Mouse (Mus musculus): ENCODE results near the gene Mpg.

Mpg gene

GRCm38 (mm10) chr11:32230220-32230619 is 3.9 kb downstream of the Mpg start:
- in situ Hi-C loops (cut with MboI, MseI) = no loop called here

DNA sequence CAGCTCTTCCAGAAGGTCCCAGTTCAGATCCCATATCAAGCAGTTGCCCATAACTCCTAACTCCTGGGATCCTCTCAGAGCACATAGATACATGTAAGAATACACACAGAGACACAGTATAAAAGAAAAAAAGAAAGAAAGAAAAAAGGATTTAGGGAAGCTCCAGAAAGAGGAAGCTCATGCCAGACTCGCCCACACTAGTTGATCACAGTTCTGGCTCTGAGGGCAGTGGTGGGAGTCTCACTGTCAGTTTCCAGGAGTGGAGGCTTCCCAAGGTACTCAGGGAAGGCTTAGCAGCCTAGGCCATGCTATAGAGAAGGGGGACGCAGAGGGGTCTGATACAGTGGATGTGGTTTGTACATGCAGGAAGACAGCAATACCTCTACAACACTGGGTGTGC is 4.8 kb downstream of the Mpg start:
- in situ Hi-C loops (cut with MboI, MseI) = no loop called here

GRCm38 (mm10) chr11:32232848-32233247 is 6.5 kb downstream of the Mpg start:
- in situ Hi-C loops (cut with MboI, MseI) = no loop called here

DNA sequence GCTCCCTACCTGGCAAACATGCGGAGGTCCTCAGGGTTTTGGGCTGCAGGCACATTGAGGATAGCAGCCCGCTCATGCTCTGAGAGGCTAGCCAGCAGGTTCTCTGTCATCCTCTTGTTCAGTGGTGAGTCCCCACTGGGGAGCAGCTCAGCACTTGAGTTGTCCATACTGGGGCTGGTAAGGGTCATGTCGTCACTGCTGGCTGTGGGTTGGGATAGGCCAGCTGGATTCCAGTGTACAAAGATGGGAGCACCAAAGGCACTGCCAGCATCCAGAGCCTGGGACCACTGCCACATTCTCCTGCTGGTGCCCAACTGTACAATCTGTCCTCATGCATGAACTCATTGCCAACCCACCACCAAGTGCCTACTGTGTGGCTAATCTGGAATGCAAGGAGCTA is 7.6 kb downstream of the Mpg start:
- in situ Hi-C loops (cut with MboI, MseI) = no loop called here

DNA sequence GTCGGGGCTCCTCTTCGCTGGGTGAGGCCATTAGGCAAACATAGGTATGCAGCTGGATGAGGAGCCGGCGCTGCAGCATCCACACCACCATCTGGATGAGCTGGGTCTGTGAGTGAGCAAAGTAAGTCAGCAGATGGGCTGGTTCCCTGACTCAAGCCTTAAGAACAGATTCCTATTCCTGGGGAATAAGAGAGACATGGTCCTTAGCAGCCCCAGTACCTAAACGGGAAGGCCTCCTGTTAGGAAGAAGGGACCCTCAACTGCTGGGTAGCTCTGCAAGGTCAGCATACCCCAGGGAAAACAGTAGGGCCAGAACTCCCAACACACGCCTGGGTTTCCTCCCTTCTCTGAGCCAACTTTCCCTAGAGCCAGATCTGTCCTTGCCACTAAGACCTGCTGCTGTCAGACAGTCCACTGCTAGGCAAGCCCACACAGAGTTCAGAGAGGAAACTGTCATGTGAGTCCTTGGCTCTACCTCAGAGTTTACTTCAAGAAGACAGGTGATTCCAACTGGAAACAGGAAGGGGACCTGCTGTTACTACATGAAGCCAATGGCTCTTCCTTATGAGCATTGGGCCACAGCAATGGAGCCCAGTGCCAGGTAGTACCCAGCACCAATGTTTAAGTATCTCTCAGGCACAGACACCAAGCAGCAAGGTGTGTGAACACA is 8.6 kb downstream of the Mpg start:
- in situ Hi-C loops (cut with MboI, MseI) = no loop called here

DNA sequence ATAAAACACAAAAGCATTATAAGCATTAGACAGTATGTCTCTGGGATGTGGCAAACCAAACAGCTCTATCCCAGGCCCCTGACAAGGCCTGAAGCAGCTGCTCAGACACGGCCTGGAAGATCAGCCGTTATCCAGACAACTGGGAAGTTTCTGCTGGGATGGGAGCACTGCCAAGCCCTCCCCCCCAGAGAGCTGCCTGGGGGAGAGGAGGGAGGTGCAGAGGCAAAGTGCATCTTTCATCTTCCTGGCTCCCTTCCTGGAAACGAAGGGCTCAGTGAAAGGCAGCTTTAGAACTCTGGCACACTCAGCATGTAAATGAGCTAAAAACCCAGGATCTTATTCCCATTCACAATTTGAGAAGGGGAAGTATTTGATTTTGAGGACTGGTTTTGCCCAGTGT is 9.3 kb downstream of the Mpg start:
- in situ Hi-C loops (cut with MboI, MseI) = no loop called here

GRCm38 (mm10) chr11:32236132-32236531 is 9.8 kb downstream of the Mpg start:
- in situ Hi-C loops (cut with MboI, MseI) = no loop called here

- in situ Hi-C loops (cut with MboI, MseI) = no loop called here
These were observed 10.6 kb downstream of the Mpg start for GRCm38 (mm10) chr11:32236712-32237410.

DNA sequence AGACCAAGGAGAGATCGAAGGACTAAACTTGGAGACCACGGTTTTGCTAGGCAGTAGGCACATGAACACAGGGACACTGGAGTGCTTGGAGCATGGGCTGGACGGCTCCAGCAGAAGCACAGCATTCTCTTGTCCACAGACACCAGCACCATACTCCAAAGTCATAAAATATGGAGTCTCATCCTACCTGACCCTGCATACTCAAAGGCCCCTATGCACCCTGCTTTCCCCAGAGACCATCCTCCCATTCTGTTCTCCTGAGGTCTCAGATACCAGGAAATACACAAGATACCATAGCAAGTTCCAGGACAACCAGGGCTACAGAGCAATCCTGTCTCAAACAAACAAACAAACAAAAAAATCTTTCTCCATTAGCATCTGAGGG is 11.1 kb downstream of the Mpg start:
- in situ Hi-C loops (cut with MboI, MseI) = no loop called here

- in situ Hi-C loops (cut with MboI, MseI) = no loop called here
These were observed 12.0 kb downstream of the Mpg start for GRCm38 (mm10) chr11:32238093-32238860.

GRCm38 (mm10) chr11:32241391-32241790 is 15.1 kb downstream of the Mpg start:
- in situ Hi-C loops (cut with MboI, MseI) = no loop called here

GRCm38 (mm10) chr11:32242209-32242608 is 15.9 kb downstream of the Mpg start:
- in situ Hi-C loops (cut with MboI, MseI) = no loop called here

DNA sequence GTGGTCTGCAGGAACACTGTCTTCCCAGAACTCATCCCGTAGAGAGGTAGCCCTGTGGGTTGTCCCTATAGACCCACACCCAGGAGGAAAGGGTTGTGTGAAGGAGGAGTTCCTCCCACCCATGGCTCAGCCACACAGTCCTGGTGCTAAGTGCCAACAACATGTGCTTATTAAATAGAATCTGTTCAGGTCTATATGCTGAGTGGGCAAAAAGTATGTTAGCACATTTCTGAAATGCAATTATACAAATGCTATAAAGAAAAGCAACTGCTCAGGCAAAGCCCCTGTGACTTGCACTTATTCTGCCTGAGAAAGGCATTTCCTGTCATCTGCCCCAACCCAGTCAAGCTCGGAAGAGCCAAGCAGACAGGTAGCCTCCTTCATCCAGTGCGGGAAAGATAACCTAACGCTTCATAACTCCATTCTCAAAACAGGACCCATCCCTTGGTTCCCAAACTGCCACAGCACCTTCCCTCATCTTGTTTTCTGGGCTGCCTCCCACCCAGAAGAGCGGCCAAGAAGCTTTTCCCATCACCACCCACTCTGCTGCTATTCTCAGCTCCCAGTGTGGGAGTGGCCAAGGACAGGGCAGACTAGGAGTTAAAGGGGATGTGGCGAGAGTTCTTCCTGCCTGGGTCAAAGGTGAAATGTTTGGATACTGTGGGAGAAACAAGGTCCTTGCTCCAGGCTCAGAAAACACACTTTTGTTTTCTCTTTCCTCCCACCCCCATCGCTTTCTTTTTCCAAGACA is 17.1 kb downstream of the Mpg start:
- in situ Hi-C loops (cut with MboI, MseI) = no loop called here

GRCm38 (mm10) chr11:32244064-32244463 is 17.8 kb downstream of the Mpg start:
- in situ Hi-C loops (cut with MboI, MseI) = no loop called here

DNA sequence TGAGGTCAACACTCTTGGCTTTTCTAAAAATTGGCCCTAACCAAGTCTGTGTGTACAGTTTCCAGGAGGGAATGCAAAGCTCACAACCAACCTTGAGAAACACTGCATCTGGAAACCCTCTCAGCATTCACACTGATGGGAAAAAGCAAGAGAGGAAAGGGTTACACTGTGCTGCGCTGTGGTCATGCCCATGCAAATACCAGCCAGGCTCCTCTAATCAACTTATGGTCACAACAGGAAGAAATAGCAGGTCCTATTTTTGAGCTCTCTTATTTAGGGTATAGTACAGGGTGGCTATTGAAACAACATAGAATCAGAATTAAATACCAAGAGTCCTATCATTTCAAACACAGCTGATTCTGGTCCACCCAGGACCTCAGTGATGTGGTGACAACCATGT is 18.3 kb downstream of the Mpg start:
- in situ Hi-C loops (cut with MboI, MseI) = no loop called here

- in situ Hi-C loops (cut with MboI, MseI) = no loop called here
These were observed 19.3 kb downstream of the Mpg start for GRCm38 (mm10) chr11:32245614-32246013.

DNA sequence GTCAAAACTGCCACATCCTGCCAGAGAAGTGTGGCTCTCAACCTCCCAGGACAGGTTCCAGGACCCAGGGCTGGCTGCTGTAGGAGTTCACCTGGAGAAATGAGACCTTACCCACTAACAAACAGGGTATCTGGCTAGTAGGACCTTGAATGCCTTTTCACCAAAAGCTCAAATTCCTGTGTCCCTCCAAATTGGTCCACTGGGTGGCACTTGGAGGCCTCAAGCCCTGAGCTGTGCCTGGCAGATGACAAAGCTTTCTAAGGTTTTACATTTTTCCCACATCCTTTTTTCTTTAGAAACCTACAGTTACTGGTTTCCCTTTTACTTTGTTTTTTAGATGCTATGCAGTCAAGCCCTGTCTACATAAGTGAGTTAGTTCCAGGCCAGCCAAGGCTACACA is 20.8 kb downstream of the Mpg start:
- in situ Hi-C loops (cut with MboI, MseI) = no loop called here

GRCm38 (mm10) chr11:32248350-32248749 is 22.0 kb downstream of the Mpg start:
- in situ Hi-C loops (cut with MboI, MseI) = no loop called here

GRCm38 (mm10) chr11:32250880-32251763 is 24.8 kb downstream of the Mpg start:
- in situ Hi-C loops (cut with MboI, MseI) = no loop called here

DNA sequence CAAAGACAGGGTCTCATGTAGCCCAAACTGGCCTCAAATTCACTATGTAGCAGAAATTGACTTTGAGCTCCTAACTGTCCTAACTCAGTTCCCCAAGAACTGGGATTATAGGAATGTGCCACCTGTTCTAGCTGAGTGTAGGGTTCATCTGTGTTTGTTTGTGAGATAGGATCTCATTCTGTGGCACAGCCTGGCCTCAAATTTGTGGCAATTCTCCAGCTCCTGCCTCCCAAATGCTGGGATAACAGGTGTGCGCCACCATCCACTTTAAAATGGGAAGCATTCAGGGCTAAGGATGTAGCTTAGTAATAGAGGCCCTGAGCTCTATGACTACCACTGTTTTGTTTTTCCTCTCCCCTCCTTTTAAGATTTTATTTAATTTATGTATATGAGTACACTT is 26.8 kb downstream of the Mpg start:
- in situ Hi-C loops (cut with MboI, MseI) = no loop called here

DNA sequence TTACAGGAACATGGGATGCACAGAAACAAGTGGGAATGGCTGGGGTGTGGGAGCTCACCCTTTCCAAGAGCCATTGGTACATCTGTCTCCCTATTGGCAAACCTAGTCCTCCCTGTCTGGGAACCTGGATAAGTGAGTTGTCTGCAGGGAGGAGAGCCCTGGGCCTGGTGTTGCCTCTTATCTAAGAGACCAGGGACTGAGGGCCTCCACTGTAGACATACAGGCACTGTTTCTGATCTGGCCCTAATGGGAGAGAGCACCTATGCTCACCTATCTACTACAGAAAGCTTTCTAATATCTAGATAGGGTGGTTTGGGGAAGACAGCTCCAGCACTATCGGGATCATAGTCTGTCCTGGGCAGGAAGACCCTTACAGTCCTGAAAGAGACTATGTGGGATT is 29.8 kb downstream of the Mpg start:
- in situ Hi-C loops (cut with MboI, MseI) = no loop called here
